Mouse (Mus musculus) neural tube, embryonic 11.5 days (tissue): Measurements from ENCODE around the gene Terf2. TPM values are rescaled to one million over a fixed set of nuclear protein-coding genes. Genes with fewer than 3 reads are reported as not detected.

Experiments used
- microRNA-seq: library from miRNA; unstranded; fragments of <30 nt; microRNA quantifications from one replicate; pipeline ENCODE4, GENCODE M21; 2016
- polyA plus RNA-seq: library from polyadenylated mRNA; unstranded; fragments of >200 nt; fragmentation: Nextera tagmentation; extraction: Ambion mirVana; gene quantifications from 2 replicates; pipeline ENCODE4 v1.2.1, GENCODE M21; 2014

The Terf2 gene
- polyA plus RNA-seq, 1 experiment from 2014 or later = 15.0 TPM

Small RNAs within 50 kb of the gene (microRNA-seq; reads per million reads assigned to microRNA genes)
- 1.8 reads per million for gene Mir7075

Other genes with a start within 250 kb of the Terf2 start
- gene Has3, start 226.3 kb downstream of the Terf2 start, polyA plus RNA-seq = 0.09 and 0.28 TPM in 2 replicates
- gene Utp4, start 202.9 kb downstream of the Terf2 start, polyA plus RNA-seq = 71.7 and 80.0 TPM in 2 replicates
- 6.3 and 7.7 TPM in 2 replicates for gene Sntb2, start 160.8 kb downstream of the Terf2 start, polyA plus RNA-seq
- gene Vps4a, start 65.3 kb downstream of the Terf2 start, polyA plus RNA-seq = 100 and 105 TPM in 2 replicates
- gene Pdf, start 47.9 kb downstream of the Terf2 start, polyA plus RNA-seq = 43.5 and 44.8 TPM in 2 replicates
- gene Cog8, start 39.9 kb downstream of the Terf2 start, polyA plus RNA-seq = 42.4 and 42.8 TPM in 2 replicates
- 86.1 and 88.8 TPM in 2 replicates for gene Nip7, start 39.7 kb downstream of the Terf2 start, polyA plus RNA-seq
- not detected in 2 replicates for gene Tmed6, start 30.9 kb downstream of the Terf2 start, polyA plus RNA-seq
- 164 and 165 TPM in 2 replicates for gene Cyb5b, start 54.1 kb upstream of the Terf2 start, polyA plus RNA-seq
- gene Nfat5, start 196.9 kb upstream of the Terf2 start, polyA plus RNA-seq = 8.8 and 11.2 TPM in 2 replicates